22 mouse cellular contexts compared by ENCODE assay signal in the genomic region with DNA sequence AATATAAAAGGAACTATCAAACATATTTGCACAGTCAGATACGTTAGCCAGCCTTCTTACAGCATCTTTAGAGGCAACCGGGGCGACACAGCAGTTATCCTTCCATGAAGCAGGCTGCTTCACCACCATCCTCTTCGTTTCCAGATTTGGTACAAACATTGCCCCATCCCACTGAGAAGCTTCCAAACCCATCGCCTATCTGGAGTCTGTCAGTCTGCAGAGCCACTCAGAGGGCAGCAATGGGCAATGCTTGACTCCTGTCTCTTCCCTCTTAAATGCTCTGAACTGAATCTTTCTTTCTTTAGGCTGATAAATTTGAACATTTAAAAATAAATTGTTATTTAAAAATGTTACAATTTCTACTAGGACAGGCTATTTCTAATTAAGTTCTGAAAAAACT. TPM values are rescaled to one million over a fixed set of nuclear protein-coding genes. Genes with fewer than 3 reads are reported as not detected.
"Had no signal": no experiment of that assay in that cellular context is flagged by ENCODE, and none has a peak within 500 bp of the region (broad histone marks: within the 10 kb centered on the region; RNA-seq: fewer than 3 reads in every experiment).

No protein-coding gene starts in this region.

- H3K9me3 ChIP-seq: midbrain, embryonic 10.5 days; midbrain, embryonic 13.5 days; neural tube, embryonic 13.5 days; neural tube, embryonic 15.5 days had no signal

- H3K4me3 ChIP-seq: midbrain, embryonic 13.5 days; myocyte had no signal

- H3K27ac ChIP-seq: midbrain, embryonic 13.5 days; neural tube, embryonic 13.5 days; neural tube, embryonic 15.5 days had no signal

- H3K4me2 ChIP-seq: lung, embryonic 14.5 days had no signal

- H3K27me3 ChIP-seq: midbrain, embryonic 13.5 days; neural tube, embryonic 13.5 days; neural tube, embryonic 15.5 days had no signal

- H3K9ac ChIP-seq: lung, embryonic 14.5 days had no signal

- DNase-seq: lung, adult 18-20 months; lung, embryonic 14.5 days; lung, postnatal 10 days; lung, postnatal 4 days; retina, postnatal 1 day; right cerebral cortex, adult 18-20 months; right cerebral cortex, postnatal 25 days; right cerebral cortex, postnatal 4 days; spleen, adult 18-20 months; thymus, adult 18-20 months; thymus, postnatal 14 days; thymus, postnatal 36 days had no signal

- ATAC-seq: midbrain, embryonic 16.5 days had no signal

RNA-seq across cellular contexts. Expression of gene Tcfl5, which starts 15.9 kb away (rescaled TPM):
- total RNA-seq: megakaryocyte, adult 5-6 weeks; megakaryocyte-erythroid progenitor cell, adult 5-6 weeks had no signal
- polyA plus RNA-seq: myocyte; small intestine, adult 2 months; thymus, postnatal 0 days had no signal
